ENCODE assay signal across 19 mouse cellular contexts in the genomic region with DNA sequence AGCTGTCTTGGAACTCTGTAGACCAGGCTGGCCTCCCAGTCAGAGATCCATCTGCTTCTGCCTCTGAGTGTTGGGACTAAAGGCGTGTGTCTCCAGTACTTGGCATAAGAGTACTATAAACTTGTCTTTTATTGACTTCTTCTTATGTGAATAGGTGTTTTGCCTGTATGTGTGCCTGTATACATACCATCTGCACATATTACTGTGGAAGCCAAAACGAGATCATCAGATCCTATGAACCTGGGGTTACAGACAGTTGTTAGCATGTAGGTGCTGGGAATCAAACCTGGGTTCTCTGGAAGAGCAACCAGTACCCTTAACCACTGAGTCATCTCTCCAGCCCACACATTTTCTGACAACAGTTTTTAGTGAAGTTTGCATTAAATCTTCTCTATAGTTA. TPM values are rescaled to one million over a fixed set of nuclear protein-coding genes. Genes with fewer than 3 reads are reported as not detected.
DNase-seq lines count a peak whose midpoint lies in the region; ATAC-seq lines count a peak whose summit lies in the region.
"Had no signal": no experiment of that assay in that cellular context is flagged by ENCODE, and none has a peak within 500 bp of the region (broad histone marks: within the 10 kb centered on the region; RNA-seq: fewer than 3 reads in every experiment).

No protein-coding gene starts in this region.

- H3K9ac ChIP-seq in heart, embryonic 11.5 days (ENCODE audit: low read depth, low read length) = no peak overlapping the region
- H3K9ac ChIP-seq in midbrain, embryonic 11.5 days (ENCODE audit: low read length) = no peak overlapping the region
- H3K9ac ChIP-seq in midbrain, embryonic 13.5 days (replicated peaks) = no peak overlapping the region

- peak; percentile 52 for DNase-seq in heart, adult 11 months
- DNase-seq in midbrain, embryonic 11.5 days (ENCODE audit: low spot score, missing footprints) = peak; percentile 64
- DNase-seq: adrenal gland, adult 2 months; adrenal gland, adult 8-10 months; adrenal gland, postnatal 10 days; adrenal gland, postnatal 14 days; adrenal gland, postnatal 25 days; adrenal gland, postnatal 36 days; B cell, adult 2 months; cerebellum, adult 11 months; cerebellum, adult 11-12 months; cerebellum, adult 18-20 months had no signal

- no peaks in the 10 kb centered on the region for H3K27me3 ChIP-seq in heart, embryonic 11.5 days (ENCODE audit: control insufficient read depth, insufficient read depth, low read length)
- no peaks in the 10 kb centered on the region for H3K27me3 ChIP-seq in midbrain, embryonic 11.5 days (ENCODE audit: control insufficient read depth, insufficient read depth, low read length)
- no peaks in the 10 kb centered on the region for H3K27me3 ChIP-seq in midbrain, embryonic 13.5 days
- H3K27me3 ChIP-seq: CH12.LX, Patski had no signal

- no peaks in the 10 kb centered on the region for H3K4me1 ChIP-seq in heart, embryonic 11.5 days (ENCODE audit: control insufficient read depth, insufficient read depth, low read length)
- H3K4me1 ChIP-seq in midbrain, embryonic 11.5 days (ENCODE audit: control insufficient read depth, insufficient read depth, low read length) = no peaks in the 10 kb centered on the region
- 0 out of 2 replicates have a peak, but pooled peaks cover 5% of the 10 kb centered on the region for H3K4me1 ChIP-seq in midbrain, embryonic 13.5 days (replicated peaks)

- no peak for ATAC-seq in heart, embryonic 11.5 days (replicated peaks; ENCODE audit: insufficient number of reproducible peaks, low FRiP score, low TSS enrichment)
- ATAC-seq in midbrain, embryonic 11.5 days (ENCODE audit: low FRiP score) = no peak
- ATAC-seq in midbrain, embryonic 13.5 days = no peak
- ATAC-seq: activated CD4-positive, CD25-positive, alpha-beta regulatory T cell, adult 4 months; CD4-positive, CD25-positive, alpha-beta regulatory T cell, adult 4 months; Patski had no signal

- H3K27ac ChIP-seq in heart, embryonic 11.5 days (ENCODE audit: low read depth, low read length) = no peak overlapping the region
- no peak overlapping the region for H3K27ac ChIP-seq in midbrain, embryonic 11.5 days (ENCODE audit: low read depth, low read length)
- no peak overlapping the region for H3K27ac ChIP-seq in midbrain, embryonic 13.5 days

- 92% methylated on average over 2 of the region's 2 CpGs for WGBS in heart, embryonic 11.5 days (ENCODE audit: insufficient replicate concordance)
- WGBS in midbrain, embryonic 11.5 days = 88% methylated on average over 2 of the region's 2 CpGs
- WGBS in midbrain, embryonic 13.5 days = 96% methylated on average over 2 of the region's 2 CpGs

- H3K9me3 ChIP-seq in heart, embryonic 11.5 days (replicated peaks; ENCODE audit: control insufficient read depth, low read length) = no peaks in the 10 kb centered on the region
- no peaks in the 10 kb centered on the region for H3K9me3 ChIP-seq in midbrain, embryonic 11.5 days (ENCODE audit: control insufficient read depth, low read length)
- no peaks in the 10 kb centered on the region for H3K9me3 ChIP-seq in midbrain, embryonic 13.5 days
- H3K9me3 ChIP-seq: G1E had no signal

- H3K36me3 ChIP-seq in heart, embryonic 11.5 days (ENCODE audit: control insufficient read depth, insufficient read depth, low read length) = peaks cover 18% of the 10 kb centered on the region
- peaks cover 19% of the 10 kb centered on the region; the same call in 1 of the 2 replicates for H3K36me3 ChIP-seq in midbrain, embryonic 11.5 days (ENCODE audit: control insufficient read depth, insufficient read depth, low read length)
- H3K36me3 ChIP-seq in midbrain, embryonic 13.5 days = peaks cover 48% of the 10 kb centered on the region

- H3K4me3 ChIP-seq in heart, embryonic 11.5 days (ENCODE audit: low read depth, low read length) = no peak overlapping the region
- H3K4me3 ChIP-seq in midbrain, embryonic 11.5 days (ENCODE audit: low read depth, low read length) = no peak overlapping the region
- H3K4me3 ChIP-seq in midbrain, embryonic 13.5 days (replicated peaks) = no peak overlapping the region

- no peak overlapping the region for H3K4me2 ChIP-seq in heart, embryonic 11.5 days
- H3K4me2 ChIP-seq in midbrain, embryonic 11.5 days = no peak overlapping the region
- H3K4me2 ChIP-seq in midbrain, embryonic 13.5 days (replicated peaks) = no peak overlapping the region

RNA-seq across cellular contexts. Expression of gene Wdhd1, which starts 7.0 kb away (rescaled TPM):
- 22.1 and 25.8 TPM in 2 replicates for polyA plus RNA-seq in heart, embryonic 11.5 days (2014; fragmentation: Nextera tagmentation; extraction: Ambion mirVana)
- 47.3 and 48.1 TPM in 2 replicates for polyA plus RNA-seq in midbrain, embryonic 11.5 days (2014; fragmentation: Nextera tagmentation; extraction: Ambion mirVana)
- polyA plus RNA-seq in midbrain, embryonic 13.5 days (2015; fragmentation: Nextera tagmentation; extraction: Ambion mirVana) = 23.5 and 25.3 TPM in 2 replicates

RNA-seq across cellular contexts. Expression of gene Socs4, which starts 7.0 kb away (rescaled TPM):
- 3.0 and 3.9 TPM in 2 replicates for polyA plus RNA-seq in heart, embryonic 11.5 days (2014; fragmentation: Nextera tagmentation; extraction: Ambion mirVana)
- polyA plus RNA-seq in midbrain, embryonic 11.5 days (2014; fragmentation: Nextera tagmentation; extraction: Ambion mirVana) = 5.8 and 8.3 TPM in 2 replicates
- polyA plus RNA-seq in midbrain, embryonic 13.5 days (2015; fragmentation: Nextera tagmentation; extraction: Ambion mirVana) = 3.7 and 3.9 TPM in 2 replicates

RNA-seq across cellular contexts. Expression of gene Mapk1ip1l, which starts 28.4 kb away (rescaled TPM):
- polyA plus RNA-seq in heart, embryonic 11.5 days (2014; fragmentation: Nextera tagmentation; extraction: Ambion mirVana) = 65.1 and 70.4 TPM in 2 replicates
- 91.0 and 97.6 TPM in 2 replicates for polyA plus RNA-seq in midbrain, embryonic 11.5 days (2014; fragmentation: Nextera tagmentation; extraction: Ambion mirVana)
- polyA plus RNA-seq in midbrain, embryonic 13.5 days (2015; fragmentation: Nextera tagmentation; extraction: Ambion mirVana) = 60.8 and 63.8 TPM in 2 replicates
